27 mouse cellular contexts compared by ENCODE assay signal in genomic region chrX:17365114-17365513, GRCm38 (mm10). TPM values are rescaled to one million over a fixed set of nuclear protein-coding genes. Genes with fewer than 3 reads are reported as not detected.
DNase-seq lines count a peak whose midpoint lies in the region; ATAC-seq lines count a peak whose summit lies in the region.
"Had no signal": no experiment of that assay in that cellular context is flagged by ENCODE, and none has a peak within 500 bp of the region (broad histone marks: within the 10 kb centered on the region; RNA-seq: fewer than 3 reads in every experiment).

No protein-coding gene starts in this region.

- peak; percentile 98 for ATAC-seq in CD4-positive, CD25-positive, alpha-beta regulatory T cell, adult 4 months
- ATAC-seq in hematopoietic stem cell, adult 5-6 weeks (replicated peaks in 1 of 2; ENCODE audit: insufficient read depth in 1 of 2, low FRiP score in 2 of 2, low TSS enrichment in 1 of 2, low read depth in 1 of 2, poor library complexity in 2 of 2, severe bottlenecking in 2 of 2): peak; percentile 73 to 82
- no peak for ATAC-seq in forebrain, embryonic 12.5 days (ENCODE audit: low FRiP score)
- no peak for ATAC-seq in forebrain, embryonic 11.5 days (replicated peaks; ENCODE audit: low FRiP score)
- ATAC-seq: forebrain, embryonic 15.5 days had no signal

- H3K4me3 ChIP-seq in forebrain, embryonic 12.5 days (replicated peaks): no peak overlapping the region
- H3K4me3 ChIP-seq in forebrain, embryonic 11.5 days (ENCODE audit: low read depth, low read length): no peak overlapping the region
- H3K4me3 ChIP-seq: embryonic facial prominence, embryonic 13.5 days; erythroblast, embryonic 14.5 days; forebrain, embryonic 15.5 days; limb, embryonic 12.5 days; megakaryocyte, embryonic 14.5 days; neural tube, embryonic 13.5 days had no signal

- H3K9me3 ChIP-seq in forebrain, embryonic 12.5 days: no peaks in the 10 kb centered on the region
- no peaks in the 10 kb centered on the region for H3K9me3 ChIP-seq in forebrain, embryonic 11.5 days (ENCODE audit: control insufficient read depth, low read length)
- H3K9me3 ChIP-seq: embryonic facial prominence, embryonic 13.5 days; forebrain, embryonic 15.5 days; limb, embryonic 12.5 days; neural tube, embryonic 13.5 days had no signal

- WGBS in forebrain, embryonic 12.5 days: 64% methylated on average over 2 of the region's 2 CpGs
- whole genome bisulfite sequencing in forebrain, embryonic 11.5 days: 73% methylated on average over 2 of the region's 2 CpGs

- no peaks in the 10 kb centered on the region for H3K4me1 ChIP-seq in forebrain, embryonic 12.5 days
- H3K4me1 ChIP-seq in forebrain, embryonic 11.5 days (replicated peaks; ENCODE audit: control insufficient read depth, insufficient read depth, low read length): no peaks in the 10 kb centered on the region
- H3K4me1 ChIP-seq: embryonic facial prominence, embryonic 13.5 days; forebrain, embryonic 15.5 days; limb, embryonic 12.5 days; neural tube, embryonic 13.5 days had no signal

- no peaks in the 10 kb centered on the region for H3K36me3 ChIP-seq in forebrain, embryonic 12.5 days (replicated peaks)
- no peaks in the 10 kb centered on the region for H3K36me3 ChIP-seq in forebrain, embryonic 11.5 days (ENCODE audit: control insufficient read depth, insufficient read depth, low read length)
- H3K36me3 ChIP-seq: embryonic facial prominence, embryonic 13.5 days; forebrain, embryonic 15.5 days; limb, embryonic 12.5 days; neural tube, embryonic 13.5 days had no signal

- no peak overlapping the region for H3K9ac ChIP-seq in forebrain, embryonic 12.5 days
- no peak overlapping the region for H3K9ac ChIP-seq in forebrain, embryonic 11.5 days (ENCODE audit: low read length)
- H3K9ac ChIP-seq: embryonic facial prominence, embryonic 13.5 days; forebrain, embryonic 15.5 days; limb, embryonic 12.5 days; neural tube, embryonic 13.5 days had no signal

- H3K27me3 ChIP-seq in forebrain, embryonic 12.5 days: no peaks in the 10 kb centered on the region
- H3K27me3 ChIP-seq in forebrain, embryonic 11.5 days (ENCODE audit: control insufficient read depth, insufficient read depth, low read length): no peaks in the 10 kb centered on the region
- H3K27me3 ChIP-seq: embryonic facial prominence, embryonic 13.5 days; forebrain, embryonic 15.5 days; limb, embryonic 12.5 days; megakaryocyte, embryonic 14.5 days; neural tube, embryonic 13.5 days had no signal

- peak; percentile 12 for DNase-seq in A20 (ENCODE audit: low read depth, low spot score)
- DNase-seq in natural killer cell, adult 2 months (ENCODE audit: low spot score in 2 of 2): peak; percentile 22 to 41
- no peak for DNase-seq in forebrain, embryonic 11.5 days (ENCODE audit: low spot score)
- DNase-seq in layer of hippocampus, adult 18-20 months (ENCODE audit: low spot score in 2 of 2): no peak
- DNase-seq: adrenal gland, postnatal 10 days; cerebellum, adult 2 months; cerebellum, postnatal 25 days; embryo, embryonic 11 days; kidney, adult 8-10 months; kidney, postnatal 10 days; lung, adult 18-20 months; lung, postnatal 14 days; midbrain, embryonic 14.5 days; thymus, postnatal 14 days had no signal

- H3K27ac ChIP-seq in forebrain, embryonic 12.5 days: no peak overlapping the region
- no peak overlapping the region for H3K27ac ChIP-seq in forebrain, embryonic 11.5 days (ENCODE audit: low read depth, low read length)
- H3K27ac ChIP-seq: embryonic facial prominence, embryonic 13.5 days; forebrain, embryonic 15.5 days; limb, embryonic 12.5 days; neural tube, embryonic 13.5 days had no signal

- no peak overlapping the region for H3K4me2 ChIP-seq in forebrain, embryonic 12.5 days
- no peak overlapping the region for H3K4me2 ChIP-seq in forebrain, embryonic 11.5 days (ENCODE audit: low read depth, low read length, severe bottlenecking)
- H3K4me2 ChIP-seq: embryonic facial prominence, embryonic 13.5 days; forebrain, embryonic 15.5 days; heart, embryonic 11.5 days; limb, embryonic 12.5 days; liver, embryonic 11.5 days; neural tube, embryonic 13.5 days had no signal

RNA-seq across cellular contexts. Expression of gene Efhc2, which starts 45.9 kb away (rescaled TPM):
- under 1 TPM; 0.20 to 0.23 TPM for polyA plus RNA-seq in CD4-positive, CD25-positive, alpha-beta regulatory T cell, adult 4 months (2017; shearing (Covaris generic))
- total RNA-seq in hematopoietic stem cell, adult 5-6 weeks (2017): 0.20 and 0.69 TPM in 2 replicates
- polyA plus RNA-seq in forebrain, embryonic 12.5 days (2016; fragmentation: Nextera tagmentation; extraction: Ambion mirVana): 0.24 and 0.40 TPM in 2 replicates
- polyA plus RNA-seq in forebrain, embryonic 11.5 days (2014; fragmentation: Nextera tagmentation; extraction: Ambion mirVana): 0.64 and 0.69 TPM in 2 replicates
- total RNA-seq in layer of hippocampus, adult 18-20 months (2021): 1 to 10 TPM; 1.6 to 1.7 TPM
- total RNA-seq: granulocyte monocyte progenitor cell, adult 5-6 weeks; MEL had no signal
- polyA plus RNA-seq: erythroblast, embryonic 14.5 days had no signal

Comparison
In these comparisons a context has a peak if more than half of its experiments do, and no peak if none do; other contexts are left out.
1. DNase-seq: peak in A20 (single experiment) and natural killer cell, adult 2 months (2 of 2); none in forebrain, embryonic 11.5 days (single experiment) and layer of hippocampus, adult 18-20 months (0 of 2).
2. ATAC-seq: peak in CD4-positive, CD25-positive, alpha-beta regulatory T cell, adult 4 months (single experiment) and hematopoietic stem cell, adult 5-6 weeks (2 of 2); none in forebrain, embryonic 12.5 days (single experiment) and forebrain, embryonic 11.5 days (single experiment).